Mouse (Mus musculus) spleen, adult 2 months (tissue): ENCODE data around the gene Oxa1l.

Source experiments
- CTCF ChIP-seq: fragments of 200-500 bp; IDR thresholded peaks from 2 replicates; pipeline ENCODE4 v1.5.1; 2011; ENCODE audit warnings: mild to moderate bottlenecking, inconsistent platforms; ENCODE audit not compliant: insufficient read depth, insufficient read length, insufficient replicate concordance; ENCODE audit errors: extremely low read depth
- POLR2A ChIP-seq: fragments of 200-500 bp; IDR thresholded peaks from 2 replicates; pipeline ENCODE4 v1.6.1; 2011; ENCODE audit warnings: low read depth, low read length, inconsistent platforms

- TF ChIP-seq CTCF (no peak), POLR2A (no peak)
Observed at GRCm38 (mm10) chr14:54381816-54382215, 21.2 kb downstream of the Oxa1l start.
